Mouse (Mus musculus) intestine, postnatal 0 days (tissue): ENCODE results near the gene Gm10024. TPM values are rescaled to one million over a fixed set of nuclear protein-coding genes. Genes with fewer than 3 reads are reported as not detected.
"Not testable (repeated sequence)": the region's sequence is repeated elsewhere in the genome, so short reads cannot be mapped to it uniquely, and the experiment has no call there.

Experiments used
- ATAC-seq: fragments of 200-750 bp; cut with Nextera tagmentation; 2 replicates; pipeline ENCODE4 v1.8.0; 2017; ENCODE audit warnings: mild to moderate bottlenecking, moderate TSS enrichment, moderate library complexity
- H3K27ac ChIP-seq: fragments of 300-500 bp; sonication (generic); 2 replicates; pipeline ENCODE4 v1.5.1; 2014; ENCODE audit warnings: mild to moderate bottlenecking, low read depth, low read length, moderate library complexity
- H3K27me3 ChIP-seq: fragments of 300-500 bp; sonication (generic); replicated peaks from 2 replicates; pipeline ENCODE4 v1.6.1; 2014; ENCODE audit warnings: low read length, mixed read lengths; ENCODE audit not compliant: control insufficient read depth, insufficient read depth
- H3K36me3 ChIP-seq: fragments of 300-500 bp; sonication (generic); 2 replicates; pipeline ENCODE4 v1.6.1; 2014; ENCODE audit warnings: mild to moderate bottlenecking, moderate library complexity; ENCODE audit not compliant: control insufficient read depth, insufficient read depth
- H3K4me1 ChIP-seq: fragments of 300-500 bp; sonication (generic); replicated peaks from 2 replicates; pipeline ENCODE4 v1.6.1; 2014; ENCODE audit warnings: antibody characterized with exemption, low read length, mixed read lengths; ENCODE audit not compliant: control insufficient read depth, insufficient read depth
- H3K4me2 ChIP-seq: fragments of 300-500 bp; sonication (generic); replicated peaks from 2 replicates; pipeline ENCODE4 v1.6.1; 2014; ENCODE audit warnings: low read depth, mild to moderate bottlenecking, moderate library complexity
- H3K4me3 ChIP-seq: fragments of 300-500 bp; sonication (generic); 2 replicates; pipeline ENCODE4 v1.5.1; 2014; ENCODE audit warnings: low read depth, low read length
- H3K9ac ChIP-seq: fragments of 300-500 bp; sonication (generic); 2 replicates; pipeline ENCODE4 v1.6.1; 2014; ENCODE audit warnings: mild to moderate bottlenecking, low read depth, low read length
- H3K9me3 ChIP-seq: fragments of 300-500 bp; sonication (generic); 2 replicates; pipeline ENCODE4 v1.6.1; 2016; ENCODE audit warnings: mixed run types; ENCODE audit not compliant: control insufficient read depth
- CTCF ChIP-seq: sonication (generic); IDR thresholded peaks from 2 replicates; pipeline ENCODE4 v1.5.1; 2016; ENCODE audit warnings: low read depth, mild to moderate bottlenecking, control low read depth, antibody characterized with exemption, moderate library complexity
- WGBS: fragments of 180-500 bp; shearing (Covaris S2); extraction: QIAGEN DNeasy Blood & Tissue Kit; methylation state at CpG from one replicate; pipeline ENCODE4 v1.1.7; 2014; 5-methylcytosine and 5-hydroxymethylcytosine counted together
- polyA plus RNA-seq: library from polyadenylated mRNA; unstranded; fragments of >200 nt; fragmentation: Nextera tagmentation; extraction: Ambion mirVana; gene quantifications from 2 replicates; pipeline ENCODE4 v1.2.1, GENCODE M21; 2015

The Gm10024 gene
- polyA plus RNA-seq, 1 experiment from 2014 or later: not detected

- no peak for ATAC-seq
- 58% methylated on average over 13 of the region's 13 CpGs for WGBS
Measured at GRCm38 (mm10) chr10:77673765-77674164, 37.5 kb upstream of the Gm10024 start.

GRCm38 (mm10) chr10:77677562-77677961 lies 33.7 kb upstream of the Gm10024 start:
- H3K4me2 ChIP-seq: peak overlapping the region; percentile 52
- H3K4me3 ChIP-seq: no peak overlapping the region
- H3K27me3 ChIP-seq: peaks cover 26% of the 10 kb centered on the region
- no peak for TF ChIP-seq CTCF
- WGBS: under 1% methylated on average over 35 of the region's 35 CpGs
- ATAC-seq: 0 out of 2 replicates have a peak, but pooled peaks have one; percentile 8
- H3K9me3 ChIP-seq: no peaks in the 10 kb centered on the region
- no peak overlapping the region for H3K27ac ChIP-seq
- no peak overlapping the region for H3K9ac ChIP-seq
- H3K4me1 ChIP-seq: no peaks in the 10 kb centered on the region
- no peaks in the 10 kb centered on the region for H3K36me3 ChIP-seq

More at GRCm38 (mm10) chr10:77673765-77674164, 37.5 kb upstream of the Gm10024 start:
- Histone ChIP-seq H3K9me3 (no peaks in the 10 kb centered on the region), H3K4me1 (no peaks in the 10 kb centered on the region), H3K9ac (no peak overlapping the region), H3K36me3 (no peaks in the 10 kb centered on the region), H3K4me3 (no peak overlapping the region), H3K4me2 (no peak overlapping the region), H3K27me3 (peaks cover 22% of the 10 kb centered on the region), H3K27ac (no peak overlapping the region)
- no peak for TF ChIP-seq CTCF

DNA sequence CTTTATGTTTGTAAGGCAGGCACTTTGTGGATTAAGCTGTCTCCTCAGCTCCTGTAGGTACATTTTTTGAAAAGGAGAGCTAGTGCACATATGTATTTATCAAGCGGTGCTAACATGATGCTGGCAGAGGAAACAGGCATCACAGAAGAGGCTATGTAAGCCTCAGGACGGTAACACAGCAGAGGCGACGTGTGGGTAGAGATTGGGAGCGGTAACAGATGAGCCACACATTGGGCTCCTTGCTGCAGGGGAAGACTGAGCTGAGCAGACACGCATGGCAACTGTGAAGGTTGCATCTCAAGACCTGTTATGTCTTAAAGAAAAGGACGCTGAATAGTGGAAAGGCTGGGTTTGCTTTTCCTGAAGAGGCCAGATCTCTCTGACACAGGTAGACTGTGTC lies 28.3 kb upstream of the Gm10024 start:
- TF ChIP-seq CTCF: no peak
- 81% methylated on average over 7 of the region's 7 CpGs for WGBS
- ATAC-seq: no peak

DNA sequence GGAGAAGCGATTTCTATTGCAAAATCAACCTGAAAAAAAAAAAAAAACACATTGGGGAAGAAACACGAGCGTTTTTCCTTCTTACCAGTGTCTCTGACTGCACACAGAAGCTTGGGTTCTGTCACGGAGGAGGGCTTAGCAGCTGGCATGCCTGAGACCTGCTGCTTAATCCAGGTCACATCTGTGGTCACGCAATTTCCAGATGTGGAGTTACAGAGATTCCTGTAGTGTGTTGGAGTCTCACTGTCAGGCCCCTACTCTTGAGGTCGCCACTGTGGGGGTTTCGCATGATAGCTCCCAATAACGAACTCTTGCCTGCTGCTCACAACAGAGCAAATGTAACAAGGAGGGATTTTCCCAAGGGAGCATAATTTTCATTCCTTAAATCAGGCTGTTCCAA lies 27.1 kb upstream of the Gm10024 start:
- Histone ChIP-seq H3K4me3 (no peak overlapping the region), H3K4me1 (no peaks in the 10 kb centered on the region), H3K27ac (no peak overlapping the region), H3K9ac (no peak overlapping the region), H3K27me3 (0 out of 2 replicates have a peak, but pooled peaks cover 12% of the 10 kb centered on the region), H3K36me3 (no peaks in the 10 kb centered on the region), H3K9me3 (no peaks in the 10 kb centered on the region), H3K4me2 (no peak overlapping the region)
- no peak for TF ChIP-seq CTCF
- ATAC-seq: no peak
- 53% methylated on average over 8 of the region's 8 CpGs for WGBS

More for the DNA sequence above, 28.3 kb upstream of the Gm10024 start:
- H3K4me2 ChIP-seq: no peak overlapping the region
- H3K27ac ChIP-seq: no peak overlapping the region
- no peaks in the 10 kb centered on the region for H3K36me3 ChIP-seq
- peaks cover 19% of the 10 kb centered on the region for H3K27me3 ChIP-seq
- no peaks in the 10 kb centered on the region for H3K4me1 ChIP-seq
- no peak overlapping the region for H3K4me3 ChIP-seq
- no peaks in the 10 kb centered on the region for H3K9me3 ChIP-seq
- no peak overlapping the region for H3K9ac ChIP-seq

DNA sequence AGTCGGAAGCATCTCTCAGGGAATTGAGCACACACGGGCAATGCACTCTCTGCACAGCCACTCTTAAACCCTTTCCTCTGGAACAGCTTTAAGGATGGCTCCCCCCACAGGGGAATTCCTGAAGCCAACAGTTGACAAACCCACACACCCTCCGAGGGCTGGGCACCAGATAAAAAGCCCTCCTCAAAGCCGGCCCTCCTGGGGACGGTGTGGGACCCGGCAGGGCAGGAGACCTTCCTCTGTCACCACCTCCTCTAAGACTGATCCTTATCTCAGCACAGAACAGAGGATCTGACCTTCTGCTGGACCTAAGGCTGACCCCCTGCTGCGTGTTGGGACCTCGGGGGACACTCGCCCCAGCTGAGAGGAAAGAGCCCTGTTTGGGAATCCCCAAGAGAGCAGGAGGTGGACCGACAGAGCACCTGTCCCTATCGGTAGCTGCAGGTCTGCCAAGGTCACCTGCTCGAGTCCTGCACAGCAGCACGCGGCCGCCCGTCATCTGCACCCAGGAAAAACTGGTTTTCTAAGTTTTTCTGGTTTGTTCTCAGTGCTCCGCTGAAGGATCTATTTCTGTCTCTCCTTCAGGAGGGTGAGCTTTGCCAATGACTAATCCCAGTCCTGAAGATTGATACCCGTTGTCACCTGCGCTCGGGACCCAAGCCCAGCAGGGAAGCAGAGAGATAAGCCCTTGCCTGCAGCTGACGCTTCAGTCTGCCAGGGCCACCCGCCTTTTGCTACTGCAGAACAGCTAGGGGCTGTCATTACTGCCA lies 25.2 kb upstream of the Gm10024 start, which contains the start of gene Tspear:
Tspear (plus strand) TSS at position 675 of the 770 bp plus-strand sequence.
- TF ChIP-seq CTCF: no peak
- no peak within 1 kb of the TSS; the same call in 1 of the 2 replicates for H3K4me2 ChIP-seq
- 0 out of 2 replicates have a peak, but pooled peaks cover 7% of the 10 kb centered on the region for H3K27me3 ChIP-seq
- ATAC-seq: 0 out of 2 replicates have a peak, but pooled peaks have one; percentile 19
- H3K4me1 ChIP-seq: no peaks in the 10 kb centered on the region
- H3K36me3 ChIP-seq: no peaks in the 10 kb centered on the region
- no peak within 1 kb of the TSS for H3K4me3 ChIP-seq
- no peak within 1 kb of the TSS for H3K27ac ChIP-seq
- 4% methylated on average over 22 of the region's 22 CpGs for WGBS
- no peaks in the 10 kb centered on the region for H3K9me3 ChIP-seq
- no peak within 1 kb of the TSS for H3K9ac ChIP-seq

DNA sequence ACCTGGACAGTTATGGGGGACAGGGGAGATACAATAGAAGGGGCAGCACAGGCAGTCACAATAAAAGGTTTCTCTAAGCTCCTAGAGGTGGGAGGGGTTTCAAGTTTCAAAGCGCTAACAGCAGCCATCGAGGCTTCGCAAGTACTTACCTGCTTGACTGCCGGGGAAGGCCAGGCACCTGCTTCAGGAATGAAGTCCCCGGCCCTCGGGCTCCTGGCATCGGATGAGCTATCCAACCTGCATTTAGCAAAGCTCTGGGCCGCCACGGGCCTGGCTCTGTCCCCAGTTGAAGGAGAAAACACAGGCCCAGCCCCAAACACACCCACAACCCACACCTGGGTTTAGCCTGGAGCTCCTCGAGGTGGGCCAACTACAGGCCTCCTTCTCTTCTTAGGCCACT lies 24.2 kb upstream of the Gm10024 start:
- H3K27ac ChIP-seq: no peak overlapping the region

DNA sequence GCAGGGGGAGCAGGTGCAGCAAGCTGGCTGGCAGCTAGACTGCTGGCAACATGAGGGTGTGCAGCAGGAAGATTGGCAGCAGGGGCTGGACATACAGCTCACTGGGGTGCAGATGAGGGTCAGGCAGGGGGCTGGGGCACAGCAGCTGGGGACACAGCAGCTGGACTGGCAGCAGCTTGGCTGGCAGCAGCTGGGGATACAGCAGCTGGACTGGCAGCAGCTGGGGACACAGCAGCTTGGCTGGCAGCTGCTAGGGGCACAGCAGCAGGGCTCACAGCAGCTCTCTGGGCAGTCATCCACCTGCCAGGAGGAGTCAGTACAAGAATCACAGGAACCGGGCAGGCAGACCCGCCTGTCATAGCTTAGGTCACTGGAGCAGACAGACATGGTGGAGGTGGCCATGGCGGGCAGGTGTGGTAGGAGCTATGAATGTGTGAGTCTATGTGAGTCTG lies 20.9 kb upstream of the Gm10024 start, which contains the start of gene Gm19402:
Gm19402 (minus strand) TSS at position 402 of the 452 bp plus-strand sequence.
- not testable (repeated sequence) for ATAC-seq, H3K27me3 ChIP-seq, H3K9ac ChIP-seq, H3K4me1 ChIP-seq, H3K9me3 ChIP-seq, H3K4me2 ChIP-seq, H3K27ac ChIP-seq, H3K4me3 ChIP-seq, H3K36me3 ChIP-seq
- WGBS: 66% methylated on average over 3 of the region's 3 CpGs

More for the DNA sequence above, 24.2 kb upstream of the Gm10024 start:
- no peak overlapping the region for H3K9ac ChIP-seq
- 44% methylated on average over 10 of the region's 10 CpGs for WGBS
- no peak for TF ChIP-seq CTCF
- no peaks in the 10 kb centered on the region for H3K36me3 ChIP-seq
- no peak overlapping the region for H3K4me2 ChIP-seq
- H3K9me3 ChIP-seq: no peaks in the 10 kb centered on the region
- H3K27me3 ChIP-seq: 0 out of 2 replicates have a peak, but pooled peaks cover 7% of the 10 kb centered on the region
- no peak for ATAC-seq
- no peaks in the 10 kb centered on the region for H3K4me1 ChIP-seq
- no peak overlapping the region for H3K4me3 ChIP-seq
